Mouse (Mus musculus): ENCODE measurements around the gene Dvl2. TPM values are rescaled to one million over a fixed set of nuclear protein-coding genes. Genes with fewer than 3 reads are reported as not detected.
A peak's percentile ranks its signal among the peaks of the same experiment; 100 is the strongest.

Gene Dvl2
- polyA plus RNA-seq, 1 experiment from 2014 or later, result 34.9 TPM

DNA sequence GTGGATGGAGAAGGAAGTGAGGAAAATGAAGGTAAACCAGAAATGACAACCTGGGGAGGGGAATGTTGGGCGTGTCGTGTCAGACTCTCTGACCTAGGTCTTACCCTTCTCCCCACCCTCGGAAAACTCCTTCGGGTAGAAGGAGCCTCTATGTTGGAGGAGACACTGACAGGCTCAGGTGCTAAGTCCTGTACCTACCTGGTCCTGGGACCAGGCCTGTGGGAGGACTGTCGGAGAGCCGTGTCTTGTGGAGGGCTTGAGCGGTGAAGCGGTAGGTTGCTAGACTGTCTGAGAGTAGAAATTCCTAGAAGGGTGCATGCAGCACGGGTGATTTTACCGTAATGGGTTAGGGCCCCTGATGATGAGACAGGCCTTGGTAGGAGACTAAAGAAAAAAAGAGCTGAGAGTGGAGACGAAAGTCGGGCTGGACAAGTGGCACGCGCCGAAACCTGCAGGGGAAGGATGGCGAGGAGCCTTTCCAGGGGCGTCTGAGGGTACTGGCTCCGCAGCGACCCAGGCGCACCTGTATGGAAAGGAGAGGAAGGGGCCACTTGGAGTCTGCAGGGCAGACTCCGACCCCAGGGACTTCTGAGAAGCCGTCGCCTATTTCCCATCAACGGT is 35.6 kb upstream of the Dvl2 start, which contains the start of gene Cldn7:
Cldn7 (plus strand) TSS at position 130 of the 621 bp plus-strand sequence.
- 9% methylated on average over 24 of the region's 24 CpGs for WGBS
- no peaks in the 10 kb centered on the region for H3K9me3 ChIP-seq (replicated peaks; ENCODE audit: control insufficient read depth, low read length)
- DNase-seq (ENCODE audit: low spot score) (no peak), ATAC-seq (replicated peaks; ENCODE audit: insufficient number of reproducible peaks, low FRiP score, low TSS enrichment, low read depth) (no peak)
- no peaks in the 10 kb centered on the region; the same call in 1 of the 2 replicates for H3K36me3 ChIP-seq (replicated peaks; ENCODE audit: control insufficient read depth, insufficient read depth, low read depth, low read length)
- H3K4me3 ChIP-seq (ENCODE audit: low read depth, low read length), result peak within 1 kb of the TSS; percentile 34
- peak within 1 kb of the TSS; percentile 25 for H3K4me2 ChIP-seq (ENCODE audit: low read depth, low read length)
- peaks cover 3% of the 10 kb centered on the region; the same call in 1 of the 2 replicates for H3K4me1 ChIP-seq (ENCODE audit: control insufficient read depth, insufficient read depth, low read length)
- no peak within 1 kb of the TSS for H3K27ac ChIP-seq (replicated peaks; ENCODE audit: low read depth, low read length)
- H3K27me3 ChIP-seq (ENCODE audit: control insufficient read depth, insufficient read depth, low read length), result peaks cover 43% of the 10 kb centered on the region
- no peak within 1 kb of the TSS for H3K9ac ChIP-seq (replicated peaks; ENCODE audit: low read length)

- no peak overlapping the region for H3K9ac ChIP-seq (replicated peaks; ENCODE audit: low read length)
- H3K4me2 ChIP-seq (ENCODE audit: low read depth, low read length), result peak overlapping the region; percentile 25
- peak; percentile 51; the same call in 1 of the 2 replicates for ATAC-seq (replicated peaks; ENCODE audit: insufficient number of reproducible peaks, low FRiP score, low TSS enrichment, low read depth)
Measured at GRCm38 (mm10) chr11:69965271-69966005, 35.0 kb upstream of the Dvl2 start.

GRCm38 (mm10) chr11:69966006-69966859 is 34.2 kb upstream of the Dvl2 start:
- 3% methylated on average over 59 of the region's 59 CpGs for WGBS
- ATAC-seq (replicated peaks; ENCODE audit: insufficient number of reproducible peaks, low FRiP score, low TSS enrichment, low read depth), result no peak

More at GRCm38 (mm10) chr11:69965271-69966005, 35.0 kb upstream of the Dvl2 start:
- Histone ChIP-seq H3K27ac (replicated peaks; ENCODE audit: low read depth, low read length) (no peak overlapping the region), H3K9me3 (replicated peaks; ENCODE audit: control insufficient read depth, low read length) (no peaks in the 10 kb centered on the region), H3K27me3 (ENCODE audit: control insufficient read depth, insufficient read depth, low read length) (peaks cover 43% of the 10 kb centered on the region), H3K36me3 (replicated peaks; ENCODE audit: control insufficient read depth, insufficient read depth, low read depth, low read length) (no peaks in the 10 kb centered on the region; the same call in 1 of the 2 replicates), H3K4me1 (ENCODE audit: control insufficient read depth, insufficient read depth, low read length) (peaks cover 3% of the 10 kb centered on the region; the same call in 1 of the 2 replicates), H3K4me3 (ENCODE audit: low read depth, low read length) (peak overlapping the region; percentile 34)
- DNase-seq (ENCODE audit: low spot score), result peak; percentile 55
- WGBS, result 3% methylated on average over 49 of the region's 49 CpGs

DNA sequence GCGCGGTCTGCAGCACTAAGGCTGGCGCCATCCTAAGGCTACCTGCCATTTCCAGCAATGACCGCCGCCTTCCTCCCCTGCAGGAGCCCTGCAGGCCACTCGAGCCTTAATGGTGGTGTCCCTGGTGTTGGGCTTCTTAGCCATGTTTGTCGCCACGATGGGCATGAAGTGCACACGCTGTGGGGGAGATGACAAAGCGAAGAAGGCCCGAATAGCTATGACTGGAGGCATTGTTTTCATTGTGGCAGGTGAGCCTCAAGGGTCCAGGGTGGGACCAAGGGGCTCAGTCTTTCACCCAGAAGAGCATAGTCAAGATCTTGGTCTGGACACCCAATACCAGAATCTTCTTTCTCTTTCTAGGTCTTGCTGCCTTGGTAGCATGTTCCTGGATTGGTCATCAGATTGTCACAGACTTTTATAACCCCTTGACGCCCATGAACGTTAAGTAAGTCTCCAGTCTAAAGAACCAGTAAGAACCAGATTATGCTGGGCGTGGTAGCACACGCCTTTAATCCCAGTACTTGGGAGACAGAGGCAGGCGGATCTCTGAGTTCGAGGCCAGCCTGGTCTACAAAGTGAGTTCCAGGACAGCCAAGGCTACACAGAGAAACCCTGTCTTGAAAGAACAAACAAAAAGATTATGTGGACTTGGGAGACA is 33.4 kb upstream of the Dvl2 start:
- H3K4me1 ChIP-seq (ENCODE audit: control insufficient read depth, insufficient read depth, low read length), result peaks cover 3% of the 10 kb centered on the region; the same call in 1 of the 2 replicates
- H3K4me2 ChIP-seq (ENCODE audit: low read depth, low read length), result peak overlapping the region; percentile 53
- H3K27ac ChIP-seq (replicated peaks; ENCODE audit: low read depth, low read length), result 0 out of 2 replicates have a peak overlapping the region, but pooled peaks have one; percentile 3
- no peak for DNase-seq (ENCODE audit: low spot score)
- H3K36me3 ChIP-seq (replicated peaks; ENCODE audit: control insufficient read depth, insufficient read depth, low read depth, low read length), result no peaks in the 10 kb centered on the region; the same call in none of the 2 replicates
- H3K9ac ChIP-seq (replicated peaks; ENCODE audit: low read length), result peak overlapping the region; percentile 61
- H3K9me3 ChIP-seq (replicated peaks; ENCODE audit: control insufficient read depth, low read length), result no peaks in the 10 kb centered on the region
- no peak for ATAC-seq (replicated peaks; ENCODE audit: insufficient number of reproducible peaks, low FRiP score, low TSS enrichment, low read depth)
- H3K4me3 ChIP-seq (ENCODE audit: low read depth, low read length), result peak overlapping the region; percentile 34
- H3K27me3 ChIP-seq (ENCODE audit: control insufficient read depth, insufficient read depth, low read length), result peaks cover 43% of the 10 kb centered on the region
- WGBS, result 41% methylated on average over 17 of the region's 17 CpGs

More at GRCm38 (mm10) chr11:69966006-69966859, 34.2 kb upstream of the Dvl2 start:
- peak overlapping the region; percentile 34 for H3K4me3 ChIP-seq (ENCODE audit: low read depth, low read length)
- H3K9ac ChIP-seq (replicated peaks; ENCODE audit: low read length), result peak overlapping the region; percentile 61
- H3K36me3 ChIP-seq (replicated peaks; ENCODE audit: control insufficient read depth, insufficient read depth, low read depth, low read length), result no peaks in the 10 kb centered on the region; the same call in 1 of the 2 replicates
- DNase-seq (ENCODE audit: low spot score), result peak; percentile 53
- no peaks in the 10 kb centered on the region for H3K9me3 ChIP-seq (replicated peaks; ENCODE audit: control insufficient read depth, low read length)
- peaks cover 43% of the 10 kb centered on the region for H3K27me3 ChIP-seq (ENCODE audit: control insufficient read depth, insufficient read depth, low read length)
- peaks cover 3% of the 10 kb centered on the region; the same call in 1 of the 2 replicates for H3K4me1 ChIP-seq (ENCODE audit: control insufficient read depth, insufficient read depth, low read length)
- H3K4me2 ChIP-seq (ENCODE audit: low read depth, low read length), result peak overlapping the region; percentile 53
- H3K27ac ChIP-seq (replicated peaks; ENCODE audit: low read depth, low read length), result 0 out of 2 replicates have a peak overlapping the region, but pooled peaks have one; percentile 3

GRCm38 (mm10) chr11:69968793-69969192 is 31.6 kb upstream of the Dvl2 start:
- H3K9ac ChIP-seq (replicated peaks; ENCODE audit: low read length), result no peak overlapping the region
- ATAC-seq (replicated peaks; ENCODE audit: insufficient number of reproducible peaks, low FRiP score, low TSS enrichment, low read depth) (no peak), DNase-seq (ENCODE audit: low spot score) (no peak)
- no peak overlapping the region for H3K27ac ChIP-seq (replicated peaks; ENCODE audit: low read depth, low read length)
- H3K36me3 ChIP-seq (replicated peaks; ENCODE audit: control insufficient read depth, insufficient read depth, low read depth, low read length), result no peaks in the 10 kb centered on the region; the same call in none of the 2 replicates
- no peak overlapping the region for H3K4me2 ChIP-seq (ENCODE audit: low read depth, low read length)
- H3K4me3 ChIP-seq (ENCODE audit: low read depth, low read length), result no peak overlapping the region
- H3K27me3 ChIP-seq (ENCODE audit: control insufficient read depth, insufficient read depth, low read length), result peaks cover 35% of the 10 kb centered on the region
- 81% methylated on average over 4 of the region's 4 CpGs for WGBS
- H3K4me1 ChIP-seq (ENCODE audit: control insufficient read depth, insufficient read depth, low read length), result peaks cover 3% of the 10 kb centered on the region; the same call in 1 of the 2 replicates
- H3K9me3 ChIP-seq (replicated peaks; ENCODE audit: control insufficient read depth, low read length), result no peaks in the 10 kb centered on the region

DNA sequence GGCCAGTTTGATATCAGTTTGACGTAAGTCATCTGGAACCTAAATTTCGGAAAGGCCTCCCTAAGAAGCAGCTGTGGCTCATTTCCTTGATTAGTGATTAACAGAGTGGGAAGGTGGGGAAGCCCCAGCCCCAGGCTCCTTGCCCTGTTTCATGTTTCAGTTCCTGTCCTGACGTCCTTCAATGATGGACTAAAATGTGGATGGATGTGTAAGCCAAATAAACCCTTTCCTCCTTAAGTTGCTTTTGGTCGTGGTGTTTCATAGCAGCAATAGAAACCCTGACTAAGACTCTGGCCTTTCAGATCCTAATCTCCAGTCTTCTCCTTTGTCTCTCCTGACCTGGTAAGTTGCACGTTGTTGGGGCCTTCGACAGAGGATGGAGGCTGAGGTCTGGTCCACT is 30.2 kb upstream of the Dvl2 start:
- Histone ChIP-seq H3K4me1 (ENCODE audit: control insufficient read depth, insufficient read depth, low read length) (peaks cover 3% of the 10 kb centered on the region; the same call in 1 of the 2 replicates), H3K27ac (replicated peaks; ENCODE audit: low read depth, low read length) (no peak overlapping the region), H3K9me3 (replicated peaks; ENCODE audit: control insufficient read depth, low read length) (no peaks in the 10 kb centered on the region), H3K27me3 (ENCODE audit: control insufficient read depth, insufficient read depth, low read length) (peaks cover 21% of the 10 kb centered on the region), H3K9ac (replicated peaks; ENCODE audit: low read length) (no peak overlapping the region), H3K4me3 (ENCODE audit: low read depth, low read length) (no peak overlapping the region), H3K36me3 (replicated peaks; ENCODE audit: control insufficient read depth, insufficient read depth, low read depth, low read length) (peaks cover 3% of the 10 kb centered on the region), H3K4me2 (ENCODE audit: low read depth, low read length) (no peak overlapping the region)
- ATAC-seq (replicated peaks; ENCODE audit: insufficient number of reproducible peaks, low FRiP score, low TSS enrichment, low read depth), result no peak
- WGBS, result 81% methylated on average over 6 of the region's 6 CpGs
- no peak for DNase-seq (ENCODE audit: low spot score)

GRCm38 (mm10) chr11:69970775-69971174 is 29.6 kb upstream of the Dvl2 start:
- peaks cover 3% of the 10 kb centered on the region for H3K36me3 ChIP-seq (replicated peaks; ENCODE audit: control insufficient read depth, insufficient read depth, low read depth, low read length)
- H3K9me3 ChIP-seq (replicated peaks; ENCODE audit: control insufficient read depth, low read length), result no peaks in the 10 kb centered on the region
- no peak for ATAC-seq (replicated peaks; ENCODE audit: insufficient number of reproducible peaks, low FRiP score, low TSS enrichment, low read depth)
- H3K4me3 ChIP-seq (ENCODE audit: low read depth, low read length), result no peak overlapping the region
- H3K27me3 ChIP-seq (ENCODE audit: control insufficient read depth, insufficient read depth, low read length), result peaks cover 16% of the 10 kb centered on the region
- 81% methylated on average over 3 of the region's 3 CpGs for WGBS
- DNase-seq (ENCODE audit: low spot score), result no peak
- H3K4me2 ChIP-seq (ENCODE audit: low read depth, low read length), result no peak overlapping the region
- H3K27ac ChIP-seq (replicated peaks; ENCODE audit: low read depth, low read length), result no peak overlapping the region
- H3K4me1 ChIP-seq (ENCODE audit: control insufficient read depth, insufficient read depth, low read length), result peaks cover 3% of the 10 kb centered on the region; the same call in 1 of the 2 replicates
- H3K9ac ChIP-seq (replicated peaks; ENCODE audit: low read length), result no peak overlapping the region

Measured in embryonic facial prominence, embryonic 11.5 days (tissue).